Comparison of ENCODE assay signal across 12 mouse cellular contexts in the genomic region with DNA sequence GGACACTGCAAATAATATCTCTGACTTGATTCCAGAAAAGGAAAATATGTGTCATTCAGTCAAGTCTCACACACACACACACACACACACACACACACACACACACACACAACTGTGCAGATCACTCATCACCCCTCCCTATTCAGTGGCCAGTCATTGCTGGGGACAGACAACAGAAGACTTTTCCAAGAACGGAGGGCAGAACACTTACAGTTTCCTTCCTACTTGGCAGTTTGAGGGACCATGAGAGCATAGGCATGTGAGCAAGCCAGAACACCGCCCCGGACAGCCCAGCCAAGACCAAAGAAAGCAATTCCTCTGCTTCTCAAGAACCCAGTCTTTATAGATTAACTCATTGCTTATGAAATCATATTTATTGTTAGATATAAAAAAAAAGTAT.
A peak's percentile ranks its signal among the peaks of the same experiment; 100 is the strongest.
DNase-seq lines count a peak whose midpoint lies in the region; ATAC-seq and TF ChIP-seq lines count a peak whose summit lies in the region.
"Had no signal": no experiment of that assay in that cellular context is flagged by ENCODE, and none has a peak within 500 bp of the region (broad histone marks: within the 10 kb centered on the region; RNA-seq: fewer than 3 reads in every experiment).

No protein-coding gene starts in this region.

- no peak for TF ChIP-seq CTCF in midbrain, postnatal 0 days (IDR thresholded peaks at IDR 0.05)

- H3K4me1 ChIP-seq in embryonic facial prominence, embryonic 15.5 days: 0 out of 2 replicates have a peak, but pooled peaks cover 7% of the 10 kb centered on the region
- H3K4me1 ChIP-seq in embryonic facial prominence, embryonic 10.5 days: peaks cover 9% of the 10 kb centered on the region
- no peaks in the 10 kb centered on the region for H3K4me1 ChIP-seq in midbrain, postnatal 0 days (ENCODE audit: insufficient read depth, low read length)
- no peaks in the 10 kb centered on the region for H3K4me1 ChIP-seq in midbrain, embryonic 13.5 days (replicated peaks)

- no peak for ATAC-seq in embryonic facial prominence, embryonic 15.5 days (ENCODE audit: insufficient number of reproducible peaks, low FRiP score, low TSS enrichment, low read depth)
- 0 out of 2 replicates have a peak, but pooled peaks have one; percentile 31 for ATAC-seq in midbrain, postnatal 0 days (ENCODE audit: low FRiP score)
- ATAC-seq in midbrain, embryonic 13.5 days: no peak

- H3K4me2 ChIP-seq in embryonic facial prominence, embryonic 15.5 days (replicated peaks): no peak overlapping the region
- H3K4me2 ChIP-seq in midbrain, postnatal 0 days (ENCODE audit: low read depth, low read length, poor library complexity, severe bottlenecking): no peak overlapping the region
- H3K4me2 ChIP-seq in midbrain, embryonic 13.5 days (replicated peaks): no peak overlapping the region
- H3K4me2 ChIP-seq: limb, embryonic 13.5 days; midbrain, embryonic 11.5 days had no signal

- intact Hi-C loops in heart, postnatal 10 days (cut with DNase I): no loop called here

- no peaks in the 10 kb centered on the region for H3K27me3 ChIP-seq in embryonic facial prominence, embryonic 15.5 days
- no peaks in the 10 kb centered on the region for H3K27me3 ChIP-seq in embryonic facial prominence, embryonic 10.5 days (replicated peaks; ENCODE audit: low read depth, poor library complexity, severe bottlenecking)
- H3K27me3 ChIP-seq in midbrain, postnatal 0 days (ENCODE audit: insufficient read depth, low read length): no peaks in the 10 kb centered on the region
- H3K27me3 ChIP-seq in midbrain, embryonic 13.5 days: no peaks in the 10 kb centered on the region
- H3K27me3 ChIP-seq: limb, embryonic 13.5 days had no signal

- WGBS in embryonic facial prominence, embryonic 15.5 days: 44% methylated on average over 3 of the region's 3 CpGs
- 91% methylated on average over 3 of the region's 3 CpGs for WGBS in embryonic facial prominence, embryonic 10.5 days
- 88% methylated on average over 3 of the region's 3 CpGs for WGBS in midbrain, postnatal 0 days
- WGBS in midbrain, embryonic 13.5 days: 84% methylated on average over 3 of the region's 3 CpGs

- H3K4me3 ChIP-seq in embryonic facial prominence, embryonic 15.5 days (replicated peaks): no peak overlapping the region
- no peak overlapping the region for H3K4me3 ChIP-seq in embryonic facial prominence, embryonic 10.5 days
- no peak overlapping the region for H3K4me3 ChIP-seq in midbrain, postnatal 0 days (ENCODE audit: low read depth, low read length)
- H3K4me3 ChIP-seq in midbrain, embryonic 13.5 days (replicated peaks): no peak overlapping the region
- H3K4me3 ChIP-seq: limb, embryonic 13.5 days had no signal

- H3K9me3 ChIP-seq in embryonic facial prominence, embryonic 15.5 days (replicated peaks): no peaks in the 10 kb centered on the region
- H3K9me3 ChIP-seq in embryonic facial prominence, embryonic 10.5 days: no peaks in the 10 kb centered on the region
- no peaks in the 10 kb centered on the region for H3K9me3 ChIP-seq in midbrain, postnatal 0 days (ENCODE audit: low read length)
- no peaks in the 10 kb centered on the region for H3K9me3 ChIP-seq in midbrain, embryonic 13.5 days
- H3K9me3 ChIP-seq: limb, embryonic 13.5 days had no signal

- no peak overlapping the region for H3K9ac ChIP-seq in embryonic facial prominence, embryonic 15.5 days
- H3K9ac ChIP-seq in midbrain, postnatal 0 days (replicated peaks; ENCODE audit: low read length, poor library complexity, severe bottlenecking): no peak overlapping the region
- H3K9ac ChIP-seq in midbrain, embryonic 13.5 days (replicated peaks): no peak overlapping the region
- H3K9ac ChIP-seq: limb, embryonic 13.5 days had no signal

- peak overlapping the region; percentile 61 for H3K27ac ChIP-seq in embryonic facial prominence, embryonic 15.5 days (replicated peaks)
- H3K27ac ChIP-seq in embryonic facial prominence, embryonic 10.5 days (replicated peaks): no peak overlapping the region
- no peak overlapping the region for H3K27ac ChIP-seq in midbrain, postnatal 0 days (ENCODE audit: low read depth, low read length)
- no peak overlapping the region for H3K27ac ChIP-seq in midbrain, embryonic 13.5 days
- H3K27ac ChIP-seq: limb, embryonic 13.5 days had no signal

- DNase-seq in embryonic facial prominence, embryonic 10.5 days (ENCODE audit: low spot score): no peak
- DNase-seq in midbrain, postnatal 0 days (ENCODE audit: low spot score): no peak
- peak; percentile 67 to 69 for DNase-seq in heart, postnatal 10 days
- DNase-seq in skeletal muscle tissue, adult 2 months (ENCODE audit: low read depth, low spot score): peak; percentile 72
- DNase-seq in layer of hippocampus, adult 18-20 months (ENCODE audit: low spot score in 2 of 2): no peak
- DNase-seq in spleen, adult 12 weeks (ENCODE audit: low spot score): no peak
- DNase-seq: adrenal gland, postnatal 25 days; cerebellum, adult 9-10 months had no signal

- no peaks in the 10 kb centered on the region for H3K36me3 ChIP-seq in embryonic facial prominence, embryonic 15.5 days
- H3K36me3 ChIP-seq in embryonic facial prominence, embryonic 10.5 days (replicated peaks): no peaks in the 10 kb centered on the region
- H3K36me3 ChIP-seq in midbrain, postnatal 0 days (ENCODE audit: insufficient read depth, low read length): no peaks in the 10 kb centered on the region
- no peaks in the 10 kb centered on the region for H3K36me3 ChIP-seq in midbrain, embryonic 13.5 days
- H3K36me3 ChIP-seq: limb, embryonic 13.5 days had no signal

Comparison
In these comparisons a context has a peak if more than half of its experiments do, and no peak if none do; other contexts are left out.
1. DNase-seq: peak in heart, postnatal 10 days (2 of 2) and skeletal muscle tissue, adult 2 months (single experiment); none in embryonic facial prominence, embryonic 10.5 days (single experiment), midbrain, postnatal 0 days (single experiment), layer of hippocampus, adult 18-20 months (0 of 2) and spleen, adult 12 weeks (single experiment).